Mouse (Mus musculus) spleen, adult 12 weeks (tissue): ENCODE measurements around the gene Afm.

Source experiments
- DNase-seq: peaks from one replicate; pipeline ENCODE4 v3.0.0; 2022; ENCODE audit warnings: low spot score

Afm gene

DNA sequence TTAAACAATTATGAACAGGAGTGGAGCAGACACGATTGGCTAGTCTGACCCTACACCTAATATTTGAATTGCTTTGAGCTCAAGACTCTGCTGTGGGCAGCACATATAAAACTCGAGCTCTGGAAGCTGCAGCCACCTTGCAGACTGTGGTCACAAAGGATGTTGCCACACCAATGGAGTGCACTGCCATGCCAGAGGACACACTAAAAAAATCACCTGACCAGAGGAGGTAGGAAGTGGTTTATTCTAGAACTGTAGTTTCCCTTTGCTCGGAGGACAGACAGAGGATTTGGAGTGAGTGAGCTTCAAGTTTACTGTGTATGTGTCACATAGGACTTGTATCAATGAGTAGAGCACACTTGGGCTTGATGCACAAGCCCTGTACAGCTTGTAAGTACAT lies 37.3 kb downstream of the Afm start:
- no peak for DNase-seq

DNA sequence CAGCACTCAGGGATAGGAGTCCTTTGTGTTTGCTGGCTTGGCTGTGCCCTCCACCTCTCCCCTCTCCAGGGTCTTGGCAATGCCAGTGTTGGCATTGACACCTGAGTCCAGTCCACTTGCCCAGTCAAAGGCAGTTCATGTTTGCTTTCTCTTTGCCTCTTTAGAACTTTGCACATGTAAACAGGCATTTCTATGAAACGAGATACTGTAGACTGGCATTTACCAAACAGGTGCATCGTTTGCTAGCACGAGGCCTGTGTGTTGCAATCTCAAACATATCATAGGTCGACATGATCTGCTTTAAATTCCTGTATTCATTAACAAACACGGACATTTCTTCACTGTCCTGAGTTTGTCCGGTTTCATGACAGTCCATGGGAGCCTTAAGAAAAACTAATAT lies 42.0 kb downstream of the Afm start, which contains the start of gene 5830473C10Rik:
Gene 5830473C10Rik (plus strand): TSS at position 365 of the 400 bp plus-strand sequence.
- DNase-seq = no peak

DNA sequence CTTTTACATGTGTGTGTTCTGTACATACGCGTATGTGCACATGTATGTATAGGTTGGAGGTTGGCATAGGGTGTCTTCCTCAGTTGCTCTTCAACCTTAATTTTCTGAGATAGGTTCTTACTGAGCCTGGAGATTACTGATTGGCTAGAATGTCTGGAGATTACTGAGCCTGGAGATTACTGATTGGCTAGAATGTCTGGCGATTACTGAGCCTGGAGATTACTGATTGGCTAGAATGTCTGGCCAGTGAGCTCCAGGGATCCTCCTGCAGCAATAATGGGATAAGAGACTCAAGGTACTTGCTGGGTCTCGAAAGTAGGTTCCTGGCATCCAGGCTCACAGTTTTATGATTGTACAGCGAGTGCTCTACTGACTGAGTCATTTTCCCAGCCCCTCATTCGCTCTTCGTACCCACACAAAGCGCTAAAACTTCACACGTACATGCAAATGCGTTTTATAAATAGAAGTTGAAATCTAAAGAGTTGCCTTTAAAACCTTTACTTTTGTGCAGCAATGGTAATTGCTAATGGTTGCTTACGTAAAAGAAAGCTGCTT lies 43.1 kb downstream of the Afm start:
- no peak for DNase-seq

DNA sequence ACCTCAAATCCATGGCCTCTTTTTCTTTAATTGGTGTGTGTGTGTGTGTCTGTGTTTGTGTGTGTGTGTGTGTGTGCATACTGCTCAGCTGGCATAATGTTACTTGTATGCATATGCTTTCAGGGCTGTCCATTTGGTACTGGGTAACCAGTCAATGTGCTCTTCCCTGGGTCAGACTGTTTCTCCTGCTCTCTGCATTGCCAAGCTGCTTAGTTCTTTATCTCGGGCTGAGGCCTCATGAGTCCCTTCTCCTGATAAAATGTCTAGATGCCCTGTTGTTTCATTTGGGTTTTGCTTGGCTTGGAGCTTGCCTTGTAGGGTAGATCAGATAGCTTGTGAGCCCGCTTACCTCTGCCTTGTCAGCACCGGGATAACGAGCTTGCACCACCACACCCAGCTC lies 44.1 kb downstream of the Afm start:
- no peak for DNase-seq

DNA sequence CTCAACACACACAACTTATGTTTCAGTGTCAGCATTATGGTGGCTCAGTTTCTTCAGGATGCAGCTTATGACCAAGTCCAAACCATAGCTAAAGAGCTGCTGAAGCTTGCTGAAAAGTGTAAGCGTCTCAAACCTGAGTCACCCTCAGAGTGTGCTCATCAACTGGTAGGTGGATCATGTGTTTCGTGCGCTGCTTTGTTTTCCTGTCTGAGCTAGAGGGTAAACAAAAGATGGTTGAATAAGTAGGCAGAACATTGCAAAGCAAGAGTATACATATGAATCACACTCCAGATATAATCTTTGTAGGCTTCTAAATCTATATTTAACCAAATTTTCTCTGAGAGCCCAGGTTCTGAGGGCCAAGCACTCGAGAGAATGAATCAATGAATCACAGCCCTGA lies 45.4 kb downstream of the Afm start:
- DNase-seq = no peak

DNA sequence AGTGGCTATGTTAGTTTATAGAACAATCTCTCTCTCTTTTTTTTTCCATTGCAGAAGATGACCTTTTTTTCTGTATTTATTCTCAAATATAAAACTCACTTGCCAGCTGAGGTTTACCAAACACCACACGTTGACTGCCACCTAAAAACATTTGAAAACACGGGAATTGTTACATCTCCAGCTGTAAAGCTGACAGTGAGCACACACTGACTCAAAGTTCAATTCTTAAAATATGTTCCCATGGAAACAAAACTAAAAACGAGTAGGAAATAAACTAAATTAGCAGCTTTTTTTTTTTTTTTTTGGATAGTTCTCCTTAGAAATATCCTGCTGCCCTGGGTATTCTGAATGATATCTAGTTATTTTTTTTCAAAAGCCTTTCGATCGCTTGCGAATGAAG lies 46.5 kb downstream of the Afm start:
- no peak for DNase-seq

DNA sequence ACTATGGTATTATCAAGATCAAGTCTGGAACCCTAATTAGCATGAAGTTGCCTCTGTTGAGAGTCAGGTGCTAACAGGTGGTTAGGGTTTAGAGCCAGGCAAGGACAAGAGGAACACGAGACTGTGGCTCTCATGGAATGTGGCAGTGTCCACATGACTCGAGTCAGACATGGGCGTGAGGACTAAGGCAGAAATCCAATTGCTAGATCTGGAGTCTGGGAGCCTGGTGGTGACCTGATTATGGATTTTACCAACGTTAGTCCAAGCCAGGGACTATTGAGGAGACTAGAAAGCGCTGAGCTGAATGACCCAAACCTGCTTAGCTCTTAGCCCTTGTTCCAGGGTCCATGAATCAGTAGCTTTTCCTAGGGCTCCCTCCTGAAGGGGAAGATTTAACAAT lies 49.1 kb downstream of the Afm start:
- DNase-seq = no peak

DNA sequence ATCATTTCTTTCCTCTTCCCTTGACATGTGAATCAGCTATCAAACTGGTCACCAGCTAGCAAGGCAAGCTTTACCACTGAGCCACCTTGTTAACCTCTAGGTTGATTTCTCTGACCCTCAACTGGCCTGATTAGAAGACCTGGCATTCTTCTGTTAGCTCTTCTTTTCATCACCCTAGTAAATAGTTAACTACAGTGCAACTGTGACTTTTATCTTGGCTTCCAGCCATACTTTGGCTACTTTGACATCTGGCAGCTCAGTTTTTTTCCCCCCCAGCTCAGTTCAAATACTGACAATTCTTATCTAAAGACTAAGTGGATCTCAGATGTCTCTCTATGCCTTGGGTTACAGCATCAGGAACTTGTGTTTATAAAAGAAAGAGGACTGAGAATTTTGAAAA lies 49.6 kb downstream of the Afm start:
- no peak for DNase-seq

DNA sequence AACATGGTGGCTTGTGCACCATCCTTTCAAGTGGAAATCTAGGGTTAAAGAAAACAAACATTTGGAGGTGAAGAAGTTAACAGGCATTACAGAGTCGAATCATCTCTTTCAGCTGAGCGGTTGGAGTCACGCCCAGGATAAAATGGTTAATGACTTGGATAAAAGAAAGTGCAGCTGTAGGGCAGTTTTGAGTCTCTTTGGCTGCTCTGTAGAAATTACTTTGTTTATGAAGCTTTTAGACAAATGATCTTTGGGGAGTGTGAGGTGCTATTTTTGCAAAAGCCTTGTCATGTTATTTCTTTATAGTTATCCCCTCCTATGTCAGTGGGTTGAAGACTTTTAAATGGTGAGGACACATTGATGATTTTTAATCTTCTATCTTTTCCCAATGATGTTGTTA lies 52.5 kb downstream of the Afm start:
- DNase-seq = no peak

DNA sequence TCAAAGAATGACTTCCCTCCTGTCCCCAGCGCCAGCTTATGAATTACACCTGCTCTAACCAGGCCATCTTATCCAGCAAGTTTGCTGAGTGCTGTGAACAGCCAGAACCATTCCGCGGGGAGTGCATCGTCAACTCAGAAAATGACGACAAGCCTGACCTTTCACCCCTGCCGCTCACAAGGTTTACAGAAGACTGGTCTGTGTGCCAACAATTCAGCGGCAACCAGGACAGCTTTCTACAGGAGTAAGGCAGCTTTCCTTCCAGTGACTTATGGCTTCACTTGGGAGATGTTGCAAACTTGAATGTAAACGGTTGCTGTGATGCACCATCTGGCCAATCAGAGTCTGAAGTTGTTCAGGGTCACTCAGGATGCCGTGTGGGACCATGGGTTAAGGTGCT lies 59.0 kb downstream of the Afm start:
- no peak for DNase-seq

DNA sequence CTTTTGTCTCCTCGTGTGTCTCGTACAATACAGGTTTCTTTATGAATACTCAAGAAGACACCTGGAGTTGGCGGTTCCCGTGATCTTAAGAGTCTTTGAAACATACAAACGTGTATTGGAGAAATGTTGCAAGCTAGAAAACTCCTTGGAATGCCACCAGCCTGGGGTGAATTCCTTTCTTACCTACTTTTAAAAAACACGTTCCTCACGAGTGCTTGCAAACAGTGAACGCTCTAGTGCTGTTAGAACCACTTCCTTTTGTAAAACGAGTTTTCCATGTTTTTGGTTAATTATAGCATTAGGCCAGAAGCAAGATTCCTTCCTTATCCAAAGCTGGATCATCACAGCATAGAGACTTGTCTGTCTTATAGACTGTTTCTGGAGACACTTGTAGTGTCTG lies 60.8 kb downstream of the Afm start:
- no peak for DNase-seq

DNA sequence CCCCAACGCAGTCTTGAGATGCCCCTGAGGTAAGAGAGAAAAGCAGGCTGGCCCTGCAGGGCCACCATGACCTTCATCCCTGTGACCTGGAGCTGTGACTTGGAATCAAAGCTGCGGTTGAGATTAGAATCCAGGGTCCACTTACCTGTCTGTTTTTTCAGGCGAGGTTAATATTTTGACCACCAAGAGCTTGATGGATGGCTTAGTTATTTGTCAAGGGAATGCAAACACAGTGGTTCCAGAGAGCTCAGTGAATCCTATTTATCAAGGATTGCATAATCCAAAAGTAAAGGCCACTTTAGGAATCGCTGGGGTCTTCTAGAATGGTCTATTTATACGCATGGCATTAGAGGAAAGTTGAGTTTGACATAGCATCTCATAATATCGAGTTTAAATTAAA lies 63.4 kb downstream of the Afm start:
- no peak for DNase-seq

DNA sequence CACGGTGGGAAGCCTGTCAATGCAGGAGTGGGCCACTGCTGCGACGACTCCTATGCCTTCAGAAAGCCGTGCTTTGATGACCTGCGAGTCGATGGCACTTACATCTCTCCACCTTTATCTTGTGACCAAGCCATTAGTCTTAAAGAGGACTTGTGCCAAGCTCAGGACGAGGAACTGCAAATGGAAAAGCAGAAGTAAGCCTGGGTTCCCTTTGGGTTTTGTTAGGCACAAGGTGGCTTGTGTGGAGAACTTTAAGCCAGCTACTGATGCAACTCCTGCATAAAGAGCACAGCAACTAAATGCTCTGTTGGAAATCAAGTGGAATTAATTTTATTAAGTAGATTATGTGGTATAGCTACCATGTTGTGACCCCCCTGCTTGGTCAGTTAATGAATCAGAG lies 66.1 kb downstream of the Afm start:
- no peak for DNase-seq

DNA sequence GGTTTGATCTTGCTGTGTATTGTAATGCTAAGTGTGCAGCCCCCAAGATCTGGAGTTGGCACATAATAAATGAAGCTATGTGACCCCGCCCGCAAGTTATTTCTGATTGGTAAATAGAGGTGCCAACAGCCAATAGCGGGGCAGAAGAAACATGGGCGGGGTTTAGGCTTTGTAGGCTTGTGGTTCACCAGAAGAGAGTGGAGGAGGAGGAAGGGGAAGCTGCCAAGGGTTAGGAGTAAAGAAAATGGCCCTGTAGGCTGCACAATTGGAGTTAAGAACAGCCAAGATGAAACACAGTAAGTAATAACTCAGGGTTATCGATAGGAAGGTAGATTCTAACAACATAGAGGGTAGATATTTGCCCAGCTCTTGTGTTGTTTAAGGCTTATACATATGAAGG lies 67.8 kb downstream of the Afm start:
- DNase-seq = no peak

DNA sequence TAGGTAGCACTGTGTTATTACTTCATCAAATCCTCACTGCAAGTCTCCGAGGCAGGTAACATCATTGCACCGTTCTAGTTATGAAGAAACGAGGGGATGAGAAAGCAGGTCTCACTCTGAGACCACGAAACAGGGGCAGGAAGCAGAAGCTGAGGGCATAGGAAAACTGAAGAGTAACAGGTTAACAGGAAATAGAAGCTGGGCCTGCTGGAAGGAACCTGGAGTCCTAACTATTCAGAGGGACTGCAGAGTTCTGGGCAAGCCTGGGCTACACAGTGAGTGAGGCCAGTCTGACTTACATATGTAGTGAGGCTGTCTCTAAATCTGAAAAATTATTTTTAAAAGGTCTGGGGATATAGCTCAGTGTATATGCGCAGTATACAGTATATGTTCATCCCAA lies 69.4 kb downstream of the Afm start:
- no peak for DNase-seq

DNA sequence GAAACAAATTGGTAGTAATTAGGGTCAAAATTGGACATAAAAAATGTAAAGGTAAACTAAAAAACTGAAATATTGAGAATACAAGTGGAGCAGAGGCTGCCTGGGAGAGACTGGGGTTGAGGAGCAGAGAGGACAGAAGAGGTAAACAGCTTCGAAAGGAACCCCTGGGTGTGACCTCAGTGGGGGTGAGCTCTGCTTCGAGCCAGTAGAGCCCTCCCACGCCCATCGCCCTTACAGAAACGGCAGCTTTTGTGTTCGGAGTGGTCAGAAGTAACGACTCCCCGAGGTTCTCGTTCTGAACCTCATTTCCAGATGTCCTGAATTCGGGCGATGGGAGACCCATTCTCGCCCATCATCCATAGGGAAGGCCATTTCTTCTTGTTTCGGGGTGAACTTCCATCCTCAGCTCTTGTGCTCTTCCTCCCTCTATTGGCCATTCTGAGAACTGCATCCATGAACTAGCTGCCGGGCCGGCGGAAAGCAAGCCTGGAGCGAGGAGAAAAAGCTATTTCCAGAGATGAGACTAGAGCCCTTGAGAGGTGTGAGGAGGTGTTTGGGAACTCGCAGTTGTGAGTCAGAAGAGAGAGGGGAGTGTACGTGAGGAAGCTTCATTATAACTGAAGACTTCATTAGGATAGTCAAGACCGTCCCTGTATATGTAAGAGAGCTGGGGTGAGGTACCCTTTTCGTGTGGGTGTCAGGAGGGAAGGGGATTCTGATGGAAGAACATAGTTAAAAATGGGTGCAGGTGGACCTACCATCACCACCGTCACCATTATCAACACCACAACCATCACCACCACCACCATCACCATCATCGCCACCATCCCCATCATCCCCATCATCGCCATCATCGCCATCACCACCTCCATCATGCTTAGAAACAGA lies 70.2 kb downstream of the Afm start:
- no peak for DNase-seq

DNA sequence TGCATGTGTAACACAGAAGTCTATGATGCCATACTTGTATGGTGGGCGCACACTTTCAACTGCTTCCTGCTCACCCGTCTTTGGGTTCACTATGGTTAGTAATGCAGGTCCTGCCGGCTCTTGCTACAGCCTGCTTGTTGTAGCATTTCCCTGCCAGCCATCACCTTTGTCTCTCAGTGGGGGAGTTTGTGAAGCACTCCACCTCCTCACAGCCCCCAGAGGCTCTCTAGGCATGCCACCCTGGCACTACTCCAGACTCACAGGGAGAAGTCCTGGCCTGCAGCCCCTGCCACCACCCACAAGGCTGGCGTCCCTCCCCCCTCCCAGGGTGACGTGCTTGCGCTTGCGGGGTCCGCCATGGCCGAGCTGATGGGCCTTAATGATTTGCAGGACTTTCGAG lies 71.9 kb downstream of the Afm start:
- DNase-seq = no peak

DNA sequence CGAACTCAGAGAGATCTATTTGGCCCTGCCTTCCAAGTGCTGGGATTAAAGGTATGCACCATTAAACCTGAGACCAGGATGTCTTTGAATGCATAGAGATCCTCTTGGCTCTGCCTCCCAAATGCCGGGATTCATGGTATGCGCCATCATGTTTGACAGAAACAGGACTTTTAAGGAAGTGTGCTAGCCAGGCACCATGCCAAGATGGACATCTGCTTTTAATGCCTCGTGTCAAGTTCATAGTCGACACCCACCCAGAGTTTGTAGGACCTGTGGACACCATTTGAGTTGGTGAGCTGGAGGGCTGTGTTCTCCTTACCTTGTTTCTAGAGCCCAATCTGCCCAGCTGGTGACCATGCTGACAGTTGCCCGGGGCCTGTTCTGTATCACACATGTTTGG lies 73.2 kb downstream of the Afm start:
- no peak for DNase-seq

DNA sequence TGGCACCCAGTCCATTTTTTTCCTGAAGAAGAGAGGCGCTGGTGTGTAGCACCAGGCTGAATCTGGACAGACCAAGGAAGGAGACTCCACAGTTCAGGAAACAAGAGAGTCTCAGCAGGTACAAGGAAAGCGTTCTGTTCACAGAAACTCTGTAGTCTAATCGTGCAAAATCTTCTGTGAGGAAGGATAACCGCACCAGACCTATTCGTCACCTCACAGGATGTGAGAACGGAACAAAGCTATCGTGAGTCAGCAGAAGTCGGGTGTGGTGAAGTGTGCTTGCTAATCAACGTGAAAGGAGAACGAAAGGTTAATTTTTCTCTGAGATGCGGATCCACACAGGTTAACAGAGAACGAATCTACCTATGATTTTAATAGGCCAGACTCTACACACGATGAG lies 76.2 kb downstream of the Afm start:
- no peak for DNase-seq

DNA sequence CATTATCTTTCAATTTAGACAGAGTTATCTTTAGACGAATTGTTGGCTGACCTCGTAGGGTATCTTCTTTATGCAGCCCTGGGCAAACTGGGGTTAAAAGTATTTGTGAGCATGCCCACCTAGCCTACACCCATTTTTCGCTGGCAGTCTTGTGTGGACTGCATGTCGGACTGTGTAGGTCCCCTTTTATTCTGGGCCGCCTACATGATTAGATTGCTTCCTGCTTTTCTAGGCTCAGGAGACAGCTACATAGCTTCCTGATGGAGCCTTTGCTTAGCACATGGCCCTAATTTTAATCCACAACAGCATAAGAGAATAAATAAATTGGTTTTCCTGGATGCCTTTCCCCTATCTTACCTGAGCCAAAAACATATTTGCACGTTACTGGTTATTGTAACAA lies 77.4 kb downstream of the Afm start:
- DNase-seq = no peak

DNA sequence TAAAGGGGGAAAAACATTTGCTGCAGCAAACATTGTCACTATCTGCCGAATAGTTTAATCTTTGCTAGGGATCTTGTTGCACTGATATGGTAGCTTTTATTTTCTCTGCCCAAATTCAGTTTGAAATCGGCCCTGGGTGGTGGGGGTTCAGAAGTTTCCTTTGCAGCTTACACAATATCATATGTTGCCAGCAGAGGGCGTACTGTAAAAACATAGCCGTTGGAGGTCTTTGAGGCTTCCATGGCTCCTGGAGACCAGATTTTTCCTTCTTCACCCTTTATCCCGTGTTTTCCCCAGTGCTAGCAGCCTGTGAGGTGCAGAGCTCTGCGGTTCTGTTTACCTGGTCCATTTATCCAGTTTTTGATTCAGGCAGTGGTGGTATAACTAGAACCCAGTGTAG lies 82.7 kb downstream of the Afm start:
- no peak for DNase-seq
